26 mouse cellular contexts compared by ENCODE assay signal in genomic region chr9:15261980-15262379, GRCm38 (mm10). TPM values are rescaled to one million over a fixed set of nuclear protein-coding genes. Genes with fewer than 3 reads are reported as not detected.
"Had no signal": no experiment of that assay in that cellular context is flagged by ENCODE, and none has a peak within 500 bp of the region (broad histone marks: within the 10 kb centered on the region; RNA-seq: fewer than 3 reads in every experiment).

No protein-coding gene starts in this region.

- H3K4me3 ChIP-seq: heart, embryonic 13.5 days; heart, embryonic 15.5 days; hindbrain, embryonic 13.5 days; hindbrain, embryonic 15.5 days; kidney, embryonic 15.5 days; limb, embryonic 13.5 days; limb, embryonic 15.5 days had no signal

- ATAC-seq: forebrain, postnatal 0 days; hindbrain, postnatal 0 days had no signal

- H3K9ac ChIP-seq: forebrain, postnatal 0 days; heart, embryonic 13.5 days; heart, embryonic 15.5 days; hindbrain, embryonic 13.5 days; hindbrain, embryonic 15.5 days; kidney, embryonic 15.5 days; limb, embryonic 13.5 days; limb, embryonic 15.5 days had no signal

- H3K4me2 ChIP-seq: heart, embryonic 11.5 days; heart, embryonic 13.5 days; heart, embryonic 15.5 days; hindbrain, embryonic 13.5 days; hindbrain, embryonic 15.5 days; kidney, embryonic 15.5 days; limb, embryonic 13.5 days; limb, embryonic 15.5 days had no signal

- H3K4me1 ChIP-seq: heart, embryonic 13.5 days; heart, embryonic 15.5 days; hindbrain, embryonic 13.5 days; hindbrain, embryonic 15.5 days; kidney, embryonic 15.5 days; limb, embryonic 13.5 days; limb, embryonic 15.5 days had no signal

- H3K9me3 ChIP-seq: heart, embryonic 13.5 days; heart, embryonic 15.5 days; hindbrain, embryonic 13.5 days; hindbrain, embryonic 15.5 days; kidney, embryonic 15.5 days; limb, embryonic 13.5 days; limb, embryonic 15.5 days had no signal

- H3K27ac ChIP-seq: heart, embryonic 13.5 days; heart, embryonic 15.5 days; hindbrain, embryonic 13.5 days; hindbrain, embryonic 15.5 days; hindbrain, postnatal 0 days; kidney, embryonic 15.5 days; kidney, postnatal 0 days; limb, embryonic 13.5 days; limb, embryonic 15.5 days had no signal

- DNase-seq: forebrain, postnatal 0 days; gastrocnemius, postnatal 25 days; heart, adult 18-20 months; heart, postnatal 14 days; heart, postnatal 36 days; kidney, adult 11 months; kidney, adult 2 months; kidney, adult 9 months; kidney, postnatal 14 days; kidney, postnatal 36 days; layer of hippocampus, adult 9-11 months; layer of hippocampus, postnatal 36 days; left cerebral cortex, postnatal 4 days had no signal

- H3K27me3 ChIP-seq: heart, embryonic 13.5 days; heart, embryonic 15.5 days; hindbrain, embryonic 13.5 days; hindbrain, embryonic 15.5 days; kidney, embryonic 15.5 days; limb, embryonic 13.5 days; limb, embryonic 15.5 days had no signal

RNA-seq across cellular contexts. Expression of gene Vstm5, which starts 23.1 kb away (rescaled TPM):
- total RNA-seq: gastrocnemius, adult 8-10 months; gastrocnemius, postnatal 25 days; granulocyte monocyte progenitor cell, adult 5-6 weeks; hematopoietic stem cell, adult 5-6 weeks had no signal
